Mouse (Mus musculus) CH12.LX (cell line): ENCODE data around the gene Plekhm3. TPM values are rescaled to one million over a fixed set of nuclear protein-coding genes. Genes with fewer than 3 reads are reported as not detected.

Source experiments
- DNase-seq: peaks from one replicate; pipeline ENCODE4 v3.0.0-alpha.2; 2013; ENCODE audit errors: extremely low read depth
- H3K27ac ChIP-seq: 2 replicates; pipeline ENCODE4 v1.5.1; 2012; ENCODE audit warnings: low read depth, mild to moderate bottlenecking, control low read depth, moderate library complexity; ENCODE audit not compliant: insufficient read depth
- H3K27me3 ChIP-seq: replicated peaks from 2 replicates; pipeline ENCODE3; 2012; ENCODE audit warnings: inconsistent platforms
- H3K36me3 ChIP-seq, 2 experiments: replicated peaks in 1 of 2; 2 replicates each; pipeline versions ENCODE3 to v1.6.1; 2012; ENCODE audit warnings: inconsistent platforms in 1 of 2, low read length in 1 of 2, mild to moderate bottlenecking in 1 of 2, mixed read lengths in 1 of 2, moderate library complexity in 1 of 2; ENCODE audit not compliant: control insufficient read depth in 1 of 2, insufficient read depth in 1 of 2
- H3K4me1 ChIP-seq, 2 experiments: 2 replicates each; pipeline ENCODE4 v1.6.1; 2012; ENCODE audit warnings: inconsistent platforms in 1 of 2, moderate library complexity in 1 of 2; ENCODE audit not compliant: insufficient read depth in 2 of 2, control insufficient read depth in 1 of 2
- H3K4me2 ChIP-seq: 2 replicates; pipeline ENCODE4 v1.6.1; 2012; ENCODE audit warnings: low read depth, mild to moderate bottlenecking, control low read depth; ENCODE audit not compliant: poor library complexity, insufficient read depth, severe bottlenecking
- H3K4me3 ChIP-seq, 3 experiments: fragments of 150-350 bp in 1 of 3; sonication (generic) in 1 of 3; replicated peaks in 1 of 3; 2 replicates each; pipeline versions ENCODE3 to v1.5.1; 2011 to 2012; ENCODE audit warnings: low read depth in 2 of 3, low read length in 2 of 3, mild to moderate bottlenecking in 2 of 3, moderate library complexity in 2 of 3, control low read depth in 1 of 3, improper control_type of control experiment in 1 of 3, inconsistent platforms in 1 of 3, mixed read lengths in 1 of 3; ENCODE audit not compliant: poor library complexity in 1 of 3
- H3K79me2 ChIP-seq: replicated peaks from 2 replicates; pipeline ENCODE4 v1.6.1; 2012; ENCODE audit warnings: mild to moderate bottlenecking, moderate library complexity; ENCODE audit not compliant: control insufficient read depth, poor library complexity, insufficient read depth, severe bottlenecking; ENCODE audit errors: extremely low read depth
- H3K9ac ChIP-seq: 2 replicates; pipeline ENCODE4 v1.6.1; 2012; ENCODE audit warnings: low read depth, mild to moderate bottlenecking, control low read depth, moderate library complexity; ENCODE audit not compliant: insufficient read depth
- H3K9me3 ChIP-seq: replicated peaks from 2 replicates; pipeline ENCODE3; 2012; ENCODE audit warnings: low read length, inconsistent platforms, mixed read lengths
- BHLHE40 ChIP-seq: IDR thresholded peaks from 2 replicates; pipeline ENCODE4 v1.6.1; 2011; ENCODE audit warnings: mild to moderate bottlenecking, low read depth, low read length, improper control_type of control experiment
- CTCF ChIP-seq, 2 experiments: IDR thresholded peaks in 1 of 2; conservative IDR thresholded peaks in 1 of 2; 2 replicates each; pipeline ENCODE4 v1.5.1; 2011 to 2012; ENCODE audit warnings: low read depth in 2 of 2, low read length in 2 of 2, improper control_type of control experiment in 1 of 2, inconsistent platforms in 1 of 2, mild to moderate bottlenecking in 1 of 2, moderate library complexity in 1 of 2
- ELF1 ChIP-seq: IDR thresholded peaks from 2 replicates; pipeline ENCODE4 v1.6.1; 2014; ENCODE audit warnings: low read depth, mild to moderate bottlenecking, inconsistent platforms, low read length, improper control_type of control experiment
- EP300 ChIP-seq: IDR thresholded peaks from 2 replicates; pipeline ENCODE4 v1.6.1; 2011; ENCODE audit warnings: low read length, improper control_type of control experiment
- ETS1 ChIP-seq: conservative IDR thresholded peaks from 2 replicates; pipeline ENCODE4 v1.6.1; 2012; ENCODE audit warnings: low read depth, mild to moderate bottlenecking, inconsistent platforms, low read length, improper control_type of control experiment, moderate library complexity
- IRF4 ChIP-seq: IDR thresholded peaks from 2 replicates; pipeline ENCODE4 v1.6.1; 2014; ENCODE audit warnings: low read depth, mild to moderate bottlenecking, inconsistent platforms, low read length, improper control_type of control experiment
- JUN ChIP-seq: IDR thresholded peaks from 2 replicates; pipeline ENCODE4 v1.6.1; 2011; ENCODE audit warnings: low read depth, mild to moderate bottlenecking, low read length, improper control_type of control experiment, moderate library complexity; ENCODE audit not compliant: insufficient read depth
- JUND ChIP-seq: conservative IDR thresholded peaks from 2 replicates; pipeline ENCODE4 v1.6.1; 2011; ENCODE audit warnings: low read depth, low read length, improper control_type of control experiment
- MAZ ChIP-seq: IDR thresholded peaks from 2 replicates; pipeline ENCODE4 v1.6.1; 2012; ENCODE audit warnings: low read depth, mild to moderate bottlenecking, inconsistent platforms, low read length, improper control_type of control experiment, moderate library complexity
- MEF2A ChIP-seq: IDR thresholded peaks from 2 replicates; pipeline ENCODE4 v1.6.1; 2014; ENCODE audit warnings: low read depth, mild to moderate bottlenecking, inconsistent platforms, low read length, improper control_type of control experiment, borderline replicate concordance
- MXI1 ChIP-seq: IDR thresholded peaks from 2 replicates; pipeline ENCODE4 v1.6.1; 2011; ENCODE audit warnings: mild to moderate bottlenecking, low read depth, low read length, improper control_type of control experiment
- MYC ChIP-seq: IDR thresholded peaks from 2 replicates; pipeline ENCODE4 v1.6.1; 2011; ENCODE audit warnings: low read depth, mild to moderate bottlenecking, improper control_type of control experiment, low read length
- NELFE ChIP-seq: IDR thresholded peaks from 2 replicates; pipeline ENCODE4 v1.6.1; 2011; ENCODE audit warnings: low read depth, low read length, improper control_type of control experiment
- NRF1 ChIP-seq: IDR thresholded peaks from 2 replicates; pipeline ENCODE4 v1.6.1; 2014; ENCODE audit warnings: low read depth, mild to moderate bottlenecking, inconsistent platforms, low read length, improper control_type of control experiment, moderate library complexity
- RAD21 ChIP-seq: IDR thresholded peaks from 2 replicates; pipeline ENCODE4 v1.6.1; 2011; ENCODE audit warnings: low read depth, mild to moderate bottlenecking, low read length, improper control_type of control experiment, moderate library complexity
- RCOR1 ChIP-seq: conservative IDR thresholded peaks from 2 replicates; pipeline ENCODE4 v1.6.1; 2012; ENCODE audit warnings: low read depth, mild to moderate bottlenecking, inconsistent platforms, low read length, improper control_type of control experiment
- SIN3A ChIP-seq: IDR thresholded peaks from 2 replicates; pipeline ENCODE4 v1.6.1; 2012; ENCODE audit warnings: low read length, improper control_type of control experiment, inconsistent platforms
- SMC3 ChIP-seq: IDR thresholded peaks from 2 replicates; pipeline ENCODE4 v1.6.1; 2011; ENCODE audit warnings: low read depth, low read length, improper control_type of control experiment
- TBP ChIP-seq: conservative IDR thresholded peaks from 2 replicates; pipeline ENCODE4 v1.6.1; 2011; ENCODE audit warnings: low read depth, low read length, improper control_type of control experiment
- TCF12 ChIP-seq: IDR thresholded peaks from 2 replicates; pipeline ENCODE4 v1.6.1; 2014; ENCODE audit warnings: low read depth, mild to moderate bottlenecking, inconsistent platforms, low read length, improper control_type of control experiment
- UBTF ChIP-seq: IDR thresholded peaks from 2 replicates; pipeline ENCODE4 v1.6.1; 2012; ENCODE audit warnings: low read depth, mild to moderate bottlenecking, inconsistent platforms, low read length, improper control_type of control experiment, moderate library complexity
- USF2 ChIP-seq: conservative IDR thresholded peaks from 2 replicates; pipeline ENCODE4 v1.6.1; 2011; ENCODE audit warnings: low read depth, low read length, improper control_type of control experiment
- ZNF384 ChIP-seq: IDR thresholded peaks from 2 replicates; pipeline ENCODE4 v1.6.1; 2012; ENCODE audit warnings: low read depth, low read length, improper control_type of control experiment, inconsistent platforms
- dilution Hi-C: fragments of 300-500 bp; cut with MboI; formaldehyde crosslinking; loops from 2 replicates; pipeline ENCODE4 v1.14.3; 2020; ENCODE audit warnings: low sequenced_read_pairs; ENCODE audit not compliant: extremely low pct_unique_long_range_greater_than_20kb, extremely low pct_ligation_motif_present
- in situ Hi-C: fragments of 300-500 bp; cut with MboI; formaldehyde crosslinking; loops from 3 replicates; pipeline ENCODE4 v1.14.3; 2019; ENCODE audit warnings: low sequenced_read_pairs, low pct_ligation_motif_present, low pct_unique_long_range_greater_than_20kb, mixed read lengths
- polyA plus RNA-seq: library from polyadenylated mRNA; unstranded; fragments of >175 nt; gene quantifications from 2 replicates; pipeline ENCODE4 v1.2.1, GENCODE M21; 2012; ENCODE audit warnings: low read depth; ENCODE audit not compliant: insufficient read length
- total RNA-seq, 2 experiments: library from RNA; depleted of rRNA; stranded (reverse); fragments of 300-350 nt in 1 of 2; fragments of >200 nt in 1 of 2; gene quantifications; 2 replicates each; pipeline ENCODE4 v1.2.3; 2012 to 2014

Gene Plekhm3
- total and polyA plus RNA-seq, 3 experiments: 9.9 to 14.1 (median 13.0) TPM

- Histone ChIP-seq H3K27ac (no peak overlapping the region), H3K4me1 (peaks cover 9 to 65% of the 10 kb centered on the region in 2 experiments), H3K79me2 (peaks cover 20% of the 10 kb centered on the region), H3K4me2 (no peak overlapping the region), H3K36me3 (peaks cover 26 to 51% of the 10 kb centered on the region in 2 experiments), H3K27me3 (no peaks in the 10 kb centered on the region), H3K4me3 (no peak overlapping the region), H3K9me3 (peaks cover 10% of the 10 kb centered on the region), H3K9ac (no peak overlapping the region)
- TF ChIP-seq IRF4 (no peak), ELF1 (no peak), MYC (no peak), SMC3 (no peak), RCOR1 (no peak), NELFE (no peak), USF2 (no peak), SIN3A (no peak), CTCF (conservative IDR thresholded peaks at IDR 0.05 in 1 of 2, IDR thresholded peaks at IDR 0.05 in 1 of 2; ENCODE audit: low read depth in 2 of 2, low read length in 2 of 2) (no peak), JUN (no peak), TBP (no peak), UBTF (no peak), TCF12 (no peak), BHLHE40 (no peak), EP300 (no peak), MXI1 (no peak), NRF1 (no peak), MAZ (no peak), MEF2A (no peak)
- dilution Hi-C loops: no loop called here
- no peak for DNase-seq
- in situ Hi-C loops: no loop called here
Observed at GRCm38 (mm10) chr1:64924283-64924682, 32.3 kb downstream of the Plekhm3 start.

GRCm38 (mm10) chr1:64918810-64919528 is 37.7 kb downstream of the Plekhm3 start:
- Histone ChIP-seq H3K79me2 (peaks cover 37% of the 10 kb centered on the region), H3K4me2 (no peak overlapping the region), H3K4me3 (no peak overlapping the region), H3K36me3 (peaks cover 41 to 80% of the 10 kb centered on the region in 2 experiments), H3K9ac (no peak overlapping the region), H3K4me1 (peaks cover 5 to 84% of the 10 kb centered on the region in 2 experiments), H3K27ac (no peak overlapping the region), H3K9me3 (no peaks in the 10 kb centered on the region), H3K27me3 (no peaks in the 10 kb centered on the region)
- in situ Hi-C loops (no loop called here), dilution Hi-C loops (no loop called here)
- TF ChIP-seq ZNF384 (peak; percentile 55), RAD21 (peak; percentile 55), CTCF (conservative IDR thresholded peaks at IDR 0.05 in 1 of 2, IDR thresholded peaks at IDR 0.05 in 1 of 2; ENCODE audit: low read depth in 2 of 2, low read length in 2 of 2) (peak; percentile 29 to 67; a peak in 3 of 4 replicates), ELF1 (0 out of 2 replicates have a peak, but pooled peaks have one; percentile 22), SMC3 (peak; percentile 46), MYC (peak; percentile 11; the same call in 1 of the 2 replicates), JUND (no peak), MXI1 (no peak), ETS1 (no peak)
- peak; percentile 37 for DNase-seq
